ENCODE assay signal across 8 mouse cellular contexts in the genomic region with DNA sequence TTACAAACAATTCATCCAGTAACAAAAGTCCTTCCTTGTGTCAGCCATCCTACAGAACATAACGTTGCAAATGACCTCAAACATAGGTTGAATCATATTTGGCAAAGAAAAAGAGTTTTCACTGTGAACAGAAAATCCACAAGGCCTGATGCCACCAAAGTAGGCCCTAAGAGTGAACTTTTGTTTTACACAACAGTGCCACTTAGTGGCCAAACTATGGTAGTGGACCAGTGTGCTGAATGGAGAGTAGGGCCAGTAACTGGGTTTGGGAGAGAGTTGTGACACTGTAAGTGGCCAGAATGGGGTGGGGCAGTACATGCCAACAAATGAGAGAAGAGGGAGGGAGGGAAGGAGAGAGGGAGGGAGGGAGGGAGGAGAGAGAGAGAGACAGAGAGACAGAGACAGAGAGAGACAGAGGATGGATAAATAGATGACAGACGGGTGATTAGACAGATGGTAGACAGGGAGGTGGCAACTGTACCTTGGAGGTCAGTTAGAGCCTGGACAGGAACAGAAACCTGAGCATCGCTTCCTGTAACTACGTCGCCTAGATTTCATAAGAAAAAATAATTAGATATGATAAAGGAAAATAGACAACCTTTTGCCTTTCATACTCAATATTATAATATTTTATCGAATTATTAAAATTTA.
DNase-seq lines count a peak whose midpoint lies in the region; ATAC-seq and TF ChIP-seq lines count a peak whose summit lies in the region.

No protein-coding gene starts in this region.

- DNase-seq in liver: peak; percentile 26
- DNase-seq in cerebellum, adult 9-10 months: peak; percentile 85
- peak; percentile 30 to 78 for DNase-seq in frontal cortex, adult 2 months (ENCODE audit: extremely low spot score in 1 of 2, low spot score in 1 of 2)
- peak; percentile 90 for DNase-seq in hindbrain, postnatal 0 days (ENCODE audit: low spot score)
- DNase-seq in layer of hippocampus, postnatal 14 days (ENCODE audit: low spot score in 2 of 2): peak; percentile 41 to 75
- DNase-seq in right cerebral cortex, postnatal 4 days: peak; percentile 12

- no peak overlapping the region for H3K27ac ChIP-seq in liver, embryonic 12.5 days
- no peak overlapping the region for H3K27ac ChIP-seq in hindbrain, postnatal 0 days

- peak; percentile 90 for TF ChIP-seq CTCF in hindbrain, postnatal 0 days (IDR thresholded peaks at IDR 0.05; ENCODE audit: low read depth)

- no peak for ATAC-seq in liver, embryonic 12.5 days
- peak; percentile 94 for ATAC-seq in hindbrain, postnatal 0 days
- ATAC-seq in megakaryocyte-erythroid progenitor cell, adult 5-6 weeks (replicated peaks; ENCODE audit: low FRiP score, low TSS enrichment, poor library complexity, severe bottlenecking): peak; percentile 98

- no peak overlapping the region for H3K9ac ChIP-seq in liver, embryonic 12.5 days
- H3K9ac ChIP-seq in hindbrain, postnatal 0 days (replicated peaks; ENCODE audit: low read length): no peak overlapping the region

- no peak overlapping the region for H3K4me2 ChIP-seq in liver, embryonic 12.5 days
- H3K4me2 ChIP-seq in hindbrain, postnatal 0 days (ENCODE audit: low read depth, low read length): no peak overlapping the region

- 62% methylated on average over 6 of the region's 6 CpGs for WGBS in liver, embryonic 12.5 days (ENCODE audit: insufficient replicate concordance)
- 57% methylated on average over 6 of the region's 6 CpGs for WGBS in hindbrain, postnatal 0 days

- peaks cover 2% of the 10 kb centered on the region; the same call in 1 of the 2 replicates for H3K36me3 ChIP-seq in liver, embryonic 12.5 days
- no peaks in the 10 kb centered on the region for H3K36me3 ChIP-seq in hindbrain, postnatal 0 days (ENCODE audit: insufficient read depth, low read length)

- H3K27me3 ChIP-seq in liver, embryonic 12.5 days (replicated peaks): no peaks in the 10 kb centered on the region
- H3K27me3 ChIP-seq in hindbrain, postnatal 0 days (ENCODE audit: insufficient read depth, low read length): no peaks in the 10 kb centered on the region

- H3K4me3 ChIP-seq in liver, embryonic 12.5 days: no peak overlapping the region
- H3K4me3 ChIP-seq in hindbrain, postnatal 0 days (ENCODE audit: low read length): no peak overlapping the region

- no peaks in the 10 kb centered on the region for H3K4me1 ChIP-seq in liver, embryonic 12.5 days
- H3K4me1 ChIP-seq in hindbrain, postnatal 0 days (ENCODE audit: insufficient read depth, low read length): no peaks in the 10 kb centered on the region

- no peaks in the 10 kb centered on the region for H3K9me3 ChIP-seq in liver, embryonic 12.5 days (replicated peaks)
- no peaks in the 10 kb centered on the region for H3K9me3 ChIP-seq in hindbrain, postnatal 0 days (ENCODE audit: low read length)

Comparison
In these comparisons a context has a peak if more than half of its experiments do, and no peak if none do; other contexts are left out.
1. DNase-seq: peak in every context shown above with its lines; median percentile 90 in hindbrain, postnatal 0 days; 85 in cerebellum, adult 9-10 months; 58 in layer of hippocampus, postnatal 14 days; 54 in frontal cortex, adult 2 months; 26 in liver; 12 in right cerebral cortex, postnatal 4 days.